Mouse (Mus musculus): ENCODE data around the gene Grxcr1. TPM values are rescaled to one million over a fixed set of nuclear protein-coding genes. Genes with fewer than 3 reads are reported as not detected.

Gene Grxcr1
- polyA plus RNA-seq, 1 experiment from 2014 or later: 0.19 TPM

DNA sequence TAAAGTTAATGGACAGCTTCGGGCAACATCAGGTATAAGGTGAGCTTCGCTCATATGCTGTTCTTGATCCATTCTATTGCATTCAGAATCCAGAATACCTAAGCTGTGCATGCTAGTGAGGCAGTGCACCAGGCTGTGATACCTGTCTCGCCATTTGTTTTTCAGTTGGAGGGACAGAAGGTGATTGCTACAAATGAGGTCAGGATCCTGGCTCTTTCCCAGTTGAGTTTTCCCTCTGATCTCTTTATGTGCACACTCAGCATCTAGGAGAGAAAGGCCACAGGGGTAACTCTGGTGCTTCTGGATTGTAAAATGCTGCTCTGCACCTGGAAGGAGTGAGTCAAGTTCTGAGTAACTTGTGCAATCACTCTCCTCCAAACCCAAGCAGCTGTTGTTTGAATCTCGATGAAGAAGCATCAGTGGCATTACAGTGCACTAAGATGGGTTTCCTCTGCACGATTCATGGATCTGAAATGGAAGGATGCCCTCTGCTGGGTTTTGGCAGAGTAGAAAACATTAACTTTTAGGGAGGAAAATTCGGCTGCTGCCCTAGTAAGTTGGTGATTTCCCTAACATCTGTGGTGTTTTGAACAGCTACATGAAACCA lies 80.9 kb downstream of the Grxcr1 start:
- WGBS: 69% methylated on average over 6 of the region's 6 CpGs
- no peak for DNase-seq (ENCODE audit: low spot score)
- no peak overlapping the region for H3K4me3 ChIP-seq
- no peaks in the 10 kb centered on the region for H3K36me3 ChIP-seq (replicated peaks)
- H3K27ac ChIP-seq (replicated peaks): no peak overlapping the region
- no peaks in the 10 kb centered on the region for H3K27me3 ChIP-seq (replicated peaks; ENCODE audit: low read depth, poor library complexity, severe bottlenecking)
- no peaks in the 10 kb centered on the region for H3K4me1 ChIP-seq
- no peaks in the 10 kb centered on the region for H3K9me3 ChIP-seq

DNA sequence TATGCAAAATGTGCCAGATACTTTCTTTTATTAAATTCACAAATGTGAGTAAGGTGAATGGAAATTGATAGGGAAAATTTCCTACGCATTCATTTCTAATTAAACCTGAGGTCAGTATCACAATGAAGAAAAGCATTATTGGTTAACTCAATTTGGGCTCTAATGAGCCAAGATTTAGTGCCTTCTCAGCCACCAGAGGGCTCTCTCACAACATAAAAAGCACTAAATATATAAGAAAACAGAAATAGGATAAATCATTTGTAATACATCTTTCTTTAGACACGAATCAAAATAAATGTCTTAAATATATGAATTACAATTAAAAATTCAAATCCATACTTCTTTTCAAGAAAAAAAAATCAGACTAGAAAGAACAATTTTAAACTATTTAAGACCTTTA lies 89.2 kb downstream of the Grxcr1 start:
- Histone ChIP-seq H3K27me3 (replicated peaks; ENCODE audit: low read depth, poor library complexity, severe bottlenecking) (no peaks in the 10 kb centered on the region), H3K4me1 (no peaks in the 10 kb centered on the region), H3K27ac (replicated peaks) (no peak overlapping the region), H3K9me3 (no peaks in the 10 kb centered on the region), H3K4me3 (no peak overlapping the region), H3K36me3 (replicated peaks) (no peaks in the 10 kb centered on the region)
- 49% methylated on average over 2 of the region's 2 CpGs for WGBS
- no peak for DNase-seq (ENCODE audit: low spot score)

DNA sequence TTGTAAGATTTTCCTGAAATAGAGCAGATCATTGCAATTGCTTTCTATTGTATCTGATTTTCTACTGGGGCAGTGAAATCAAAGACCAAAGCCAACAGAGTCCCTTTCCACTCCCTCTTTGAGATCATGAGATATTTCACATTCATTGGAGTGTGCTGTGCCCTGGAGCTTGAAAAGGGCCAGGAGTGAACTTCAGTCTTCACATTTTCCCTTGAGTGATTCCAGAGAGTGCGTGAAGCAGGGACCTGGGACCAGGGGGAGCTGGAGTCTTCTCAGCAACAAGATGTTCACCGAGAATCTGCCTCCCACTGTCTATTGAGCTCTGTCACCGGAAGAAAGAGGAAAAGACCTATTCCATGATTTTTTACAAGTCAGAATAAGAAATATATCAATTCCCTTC lies 91.2 kb downstream of the Grxcr1 start:
- no peak overlapping the region for H3K4me3 ChIP-seq
- DNase-seq (ENCODE audit: low spot score): no peak
- WGBS: 71% methylated on average over 3 of the region's 3 CpGs
- no peaks in the 10 kb centered on the region for H3K27me3 ChIP-seq (replicated peaks; ENCODE audit: low read depth, poor library complexity, severe bottlenecking)
- H3K9me3 ChIP-seq: no peaks in the 10 kb centered on the region
- H3K4me1 ChIP-seq: no peaks in the 10 kb centered on the region
- H3K36me3 ChIP-seq (replicated peaks): no peaks in the 10 kb centered on the region
- H3K27ac ChIP-seq (replicated peaks): no peak overlapping the region

DNA sequence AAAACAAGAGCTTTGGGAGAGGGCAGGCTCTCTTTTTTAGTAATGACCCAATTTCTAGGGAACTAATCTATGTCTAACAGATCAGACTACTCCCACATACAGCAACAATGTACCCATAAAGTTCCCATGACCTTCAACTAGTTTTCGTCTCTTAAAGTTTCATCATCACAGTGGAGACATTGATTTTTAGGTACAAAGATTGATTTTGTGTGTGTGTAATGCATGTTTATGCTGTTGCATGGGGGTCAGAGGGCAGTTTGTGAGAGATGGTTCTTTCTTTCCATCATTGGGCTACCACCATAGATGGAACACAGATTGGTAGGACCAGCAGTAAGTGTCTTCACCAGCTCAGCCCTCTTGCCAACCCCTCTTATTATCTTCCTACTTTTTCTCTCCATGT lies 93.8 kb downstream of the Grxcr1 start:
- Histone ChIP-seq H3K36me3 (replicated peaks) (no peaks in the 10 kb centered on the region), H3K27ac (replicated peaks) (no peak overlapping the region), H3K4me3 (no peak overlapping the region), H3K27me3 (replicated peaks; ENCODE audit: low read depth, poor library complexity, severe bottlenecking) (no peaks in the 10 kb centered on the region), H3K9me3 (no peaks in the 10 kb centered on the region), H3K4me1 (no peaks in the 10 kb centered on the region)
- no peak for DNase-seq (ENCODE audit: low spot score)
- 92% methylated on average over 1 of the region's 1 CpGs for WGBS

DNA sequence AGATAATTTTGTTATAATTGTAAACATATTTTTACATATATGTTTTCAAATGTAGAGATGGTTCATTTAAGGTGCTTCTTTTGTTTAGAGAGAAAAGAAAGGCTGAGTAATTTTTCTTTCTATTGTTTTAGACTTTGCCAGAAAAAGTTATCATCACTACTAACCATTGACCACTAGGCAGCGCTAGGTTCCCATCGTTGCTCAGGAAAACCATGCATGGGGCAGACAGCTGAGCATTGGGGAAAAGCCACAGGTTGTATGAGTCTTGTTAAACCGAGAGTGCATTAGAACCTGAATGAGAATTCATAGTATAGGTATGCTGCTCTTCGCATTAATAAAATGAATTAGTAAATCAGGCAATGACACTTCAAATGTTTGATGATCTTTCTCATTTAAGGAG lies 96.8 kb downstream of the Grxcr1 start:
- no peak overlapping the region for H3K4me3 ChIP-seq
- no peaks in the 10 kb centered on the region for H3K4me1 ChIP-seq
- 14% methylated on average over 4 of the region's 4 CpGs for WGBS
- no peaks in the 10 kb centered on the region for H3K27me3 ChIP-seq (replicated peaks; ENCODE audit: low read depth, poor library complexity, severe bottlenecking)
- DNase-seq (ENCODE audit: low spot score): peak; percentile 45
- no peaks in the 10 kb centered on the region for H3K9me3 ChIP-seq
- no peaks in the 10 kb centered on the region for H3K36me3 ChIP-seq (replicated peaks)
- H3K27ac ChIP-seq (replicated peaks): no peak overlapping the region

DNA sequence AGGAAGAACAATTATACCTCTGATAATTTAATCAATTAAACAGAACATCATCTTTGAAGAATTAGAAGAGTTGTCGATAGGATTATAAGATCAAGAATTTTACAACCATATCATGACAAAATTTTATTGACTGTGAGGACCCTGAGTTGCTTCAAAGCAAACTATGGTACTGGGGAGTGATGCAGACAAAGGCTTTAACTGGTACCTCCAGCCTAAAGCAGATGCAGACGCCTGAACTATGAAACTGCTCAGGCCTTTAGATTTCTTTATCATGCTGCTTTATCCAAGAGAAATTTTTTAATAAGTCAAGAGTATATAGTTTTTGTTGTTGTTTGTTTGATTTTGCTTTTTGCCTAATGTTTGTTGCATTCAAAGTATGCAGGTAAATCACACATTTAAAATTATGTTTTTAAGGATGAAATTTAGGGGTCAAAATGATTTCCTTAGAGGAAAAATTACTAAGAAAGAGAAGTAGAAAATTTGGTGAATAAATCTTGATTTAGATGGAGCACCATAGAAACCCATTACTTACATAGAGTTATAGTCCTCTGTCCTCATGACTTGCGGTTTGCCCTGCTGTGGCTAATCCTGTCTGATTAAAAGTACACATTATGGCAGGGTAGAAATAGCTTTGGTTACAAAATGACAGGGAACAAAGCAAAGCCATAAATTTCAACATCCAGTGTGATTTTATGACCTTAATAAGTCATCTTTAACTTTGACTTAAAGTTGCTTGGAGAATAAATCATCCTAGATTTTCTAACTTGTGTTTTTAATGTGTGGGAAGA lies 97.4 kb downstream of the Grxcr1 start:
- H3K4me3 ChIP-seq: no peak overlapping the region
- H3K9me3 ChIP-seq: no peaks in the 10 kb centered on the region
- H3K36me3 ChIP-seq (replicated peaks): no peaks in the 10 kb centered on the region
- no peaks in the 10 kb centered on the region for H3K4me1 ChIP-seq
- H3K27me3 ChIP-seq (replicated peaks; ENCODE audit: low read depth, poor library complexity, severe bottlenecking): no peaks in the 10 kb centered on the region
- no peak overlapping the region for H3K27ac ChIP-seq (replicated peaks)
- WGBS: 83% methylated on average over 3 of the region's 3 CpGs
- no peak for DNase-seq (ENCODE audit: low spot score)

DNA sequence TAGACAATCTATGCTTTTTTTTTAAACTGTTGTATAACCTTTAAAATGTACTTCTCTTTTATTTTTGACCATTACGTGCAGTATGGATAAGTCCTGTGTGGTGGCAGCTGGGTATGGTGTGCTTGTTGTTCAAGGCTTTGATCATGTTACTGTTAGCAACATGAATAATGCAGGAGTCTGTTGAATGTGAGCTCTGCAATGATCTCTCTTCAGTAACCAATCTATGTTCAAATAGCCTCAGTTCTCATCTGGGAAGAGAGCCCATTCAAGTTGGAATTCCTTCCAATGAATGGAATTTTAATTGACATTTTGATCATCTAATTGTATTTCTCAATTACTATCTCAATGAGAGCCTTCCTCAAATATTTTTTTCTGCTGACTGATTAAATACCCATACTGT lies 115.2 kb downstream of the Grxcr1 start:
- Histone ChIP-seq H3K27ac (replicated peaks) (no peak overlapping the region), H3K9me3 (no peaks in the 10 kb centered on the region), H3K4me1 (no peaks in the 10 kb centered on the region), H3K36me3 (replicated peaks) (no peaks in the 10 kb centered on the region), H3K4me3 (no peak overlapping the region), H3K27me3 (replicated peaks; ENCODE audit: low read depth, poor library complexity, severe bottlenecking) (no peaks in the 10 kb centered on the region)
- DNase-seq (ENCODE audit: low spot score): no peak
- WGBS: 82% methylated on average over 1 of the region's 1 CpGs

DNA sequence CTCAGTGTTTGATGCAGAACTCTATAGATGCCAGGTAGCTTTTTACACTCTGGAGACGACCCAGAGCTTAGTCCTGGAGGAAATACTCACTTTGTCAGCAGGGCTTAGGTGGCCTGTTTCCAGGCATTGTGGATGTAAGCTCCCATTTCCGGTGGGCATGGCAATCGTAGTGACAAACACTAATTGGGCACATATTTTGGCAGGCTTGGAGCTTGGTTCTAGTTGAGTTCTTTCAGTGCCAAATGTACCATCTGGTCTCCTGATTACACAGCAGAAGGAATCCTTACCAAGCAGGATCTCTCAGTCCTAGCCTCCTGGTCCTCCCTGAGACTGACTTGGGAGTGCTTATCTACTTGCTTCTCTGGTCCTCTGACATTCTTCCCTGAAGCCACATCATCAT lies 118.3 kb downstream of the Grxcr1 start:
- H3K36me3 ChIP-seq (replicated peaks): no peaks in the 10 kb centered on the region
- H3K4me1 ChIP-seq: no peaks in the 10 kb centered on the region
- no peaks in the 10 kb centered on the region for H3K27me3 ChIP-seq (replicated peaks; ENCODE audit: low read depth, poor library complexity, severe bottlenecking)
- H3K4me3 ChIP-seq: no peak overlapping the region
- WGBS: 72% methylated on average over 3 of the region's 3 CpGs
- no peak overlapping the region for H3K27ac ChIP-seq (replicated peaks)
- no peak for DNase-seq (ENCODE audit: low spot score)
- H3K9me3 ChIP-seq: no peaks in the 10 kb centered on the region

DNA sequence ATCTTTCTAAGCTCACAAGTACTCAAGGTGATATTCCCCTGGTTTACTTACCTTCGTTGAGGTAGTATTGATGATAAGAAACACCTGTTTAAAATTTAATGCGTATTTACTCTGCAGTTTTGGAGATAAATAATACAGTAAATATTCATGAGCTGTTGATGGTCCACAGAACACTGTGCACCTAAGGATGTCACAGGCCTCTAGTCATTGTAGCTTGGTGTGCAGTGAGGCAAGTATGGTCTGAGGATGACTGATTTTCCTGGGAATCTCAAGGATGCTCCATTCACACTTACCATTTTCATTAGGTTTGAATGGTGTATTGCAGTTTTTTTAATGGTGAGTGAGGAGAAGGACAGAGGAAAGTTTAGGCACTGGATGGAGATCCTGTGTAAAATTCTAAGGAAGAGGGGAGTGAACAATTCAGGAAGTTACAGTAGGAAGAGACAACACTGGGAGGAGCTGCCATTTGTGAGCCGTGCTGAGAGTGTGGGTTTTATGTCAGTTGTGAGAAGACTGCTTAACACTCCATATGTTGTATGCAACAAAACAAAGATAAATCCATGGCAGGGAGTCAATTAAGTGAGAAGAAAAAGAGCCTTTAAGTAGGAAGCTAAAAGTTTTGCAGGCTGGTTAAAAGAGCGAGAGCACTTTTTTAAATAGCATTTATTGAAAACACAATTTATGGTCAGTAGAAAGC lies 118.9 kb downstream of the Grxcr1 start:
- Histone ChIP-seq H3K4me1 (no peaks in the 10 kb centered on the region), H3K27ac (replicated peaks) (no peak overlapping the region), H3K9me3 (no peaks in the 10 kb centered on the region), H3K4me3 (no peak overlapping the region), H3K27me3 (replicated peaks; ENCODE audit: low read depth, poor library complexity, severe bottlenecking) (no peaks in the 10 kb centered on the region), H3K36me3 (replicated peaks) (no peaks in the 10 kb centered on the region)
- 87% methylated on average over 4 of the region's 4 CpGs for WGBS
- no peak for DNase-seq (ENCODE audit: low spot score)

DNA sequence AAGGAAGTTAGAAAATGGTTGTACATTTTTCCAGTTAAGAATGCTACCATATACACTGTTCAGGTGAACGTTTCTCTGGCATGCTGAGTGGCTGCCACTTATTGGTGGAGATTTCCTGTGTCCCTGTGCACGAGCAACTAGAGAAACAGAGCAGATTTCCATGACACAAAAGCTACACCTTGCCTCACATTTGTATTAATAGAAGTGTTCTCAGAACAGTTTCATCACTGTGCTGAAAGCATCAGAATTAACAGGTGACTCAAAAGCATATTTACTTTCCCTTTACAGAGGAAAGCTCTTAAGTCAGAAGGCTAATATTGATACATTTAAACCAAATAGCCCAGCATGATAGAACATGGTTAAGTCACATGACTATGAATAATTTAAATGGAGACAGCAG lies 130.9 kb downstream of the Grxcr1 start:
- no peak overlapping the region for H3K27ac ChIP-seq (replicated peaks)
- H3K4me1 ChIP-seq: no peaks in the 10 kb centered on the region
- 60% methylated on average over 2 of the region's 2 CpGs for WGBS
- no peak overlapping the region for H3K4me3 ChIP-seq
- H3K9me3 ChIP-seq: no peaks in the 10 kb centered on the region
- no peaks in the 10 kb centered on the region for H3K27me3 ChIP-seq (replicated peaks; ENCODE audit: low read depth, poor library complexity, severe bottlenecking)
- no peaks in the 10 kb centered on the region for H3K36me3 ChIP-seq (replicated peaks)
- no peak for DNase-seq (ENCODE audit: low spot score)

DNA sequence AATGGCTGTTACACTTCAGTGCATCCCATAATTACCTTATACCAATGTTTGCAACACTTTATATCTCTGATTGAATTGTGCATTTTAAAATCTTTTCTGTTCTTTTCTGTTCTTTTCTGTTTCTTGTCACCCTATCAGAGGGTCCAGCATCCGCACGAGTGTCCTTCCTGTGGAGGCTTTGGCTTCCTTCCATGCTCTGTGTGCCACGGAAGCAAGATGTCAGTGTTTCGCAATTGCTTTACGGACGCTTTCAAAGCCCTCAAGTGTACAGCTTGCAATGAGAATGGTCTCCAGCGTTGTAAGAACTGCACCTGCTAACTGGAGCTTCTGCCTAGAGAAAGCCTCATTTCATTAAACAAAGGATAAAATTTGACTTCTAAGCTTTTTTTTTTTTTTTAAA lies 134.3 kb downstream of the Grxcr1 start:
- 94% methylated on average over 7 of the region's 7 CpGs for WGBS
- Histone ChIP-seq H3K27me3 (replicated peaks; ENCODE audit: low read depth, poor library complexity, severe bottlenecking) (no peaks in the 10 kb centered on the region), H3K4me3 (no peak overlapping the region), H3K4me1 (no peaks in the 10 kb centered on the region), H3K27ac (replicated peaks) (no peak overlapping the region), H3K9me3 (no peaks in the 10 kb centered on the region), H3K36me3 (replicated peaks) (no peaks in the 10 kb centered on the region)
- no peak for DNase-seq (ENCODE audit: low spot score)

Measured in embryonic facial prominence, embryonic 10.5 days (tissue).